Mouse (Mus musculus): ENCODE measurements around the gene Shbg.
A peak's percentile ranks its signal among the peaks of the same experiment; 100 is the strongest.

- TF ChIP-seq CTCF (IDR thresholded peaks at IDR 0.05; ENCODE audit: extremely low read depth, insufficient read depth, low read length) (no peak), POLR2A (IDR thresholded peaks at IDR 0.05; ENCODE audit: extremely low read depth, insufficient read depth, low read length) (peak; percentile 50; the same call in 1 of the 2 replicates)
Observed at GRCm38 (mm10) chr11:69621571-69622268, 4.0 kb upstream of the Shbg start, which contains the start of gene Sat2.

Data from cortical plate, adult 2 months (tissue).